Mouse (Mus musculus) spleen, adult 2 months (tissue): ENCODE data around the gene Nrsn2. TPM values are rescaled to one million over a fixed set of nuclear protein-coding genes. Genes with fewer than 3 reads are reported as not detected.
A peak's percentile ranks its signal among the peaks of the same experiment; 100 is the strongest.
"Not testable (repeated sequence)": the region's sequence is repeated elsewhere in the genome, so short reads cannot be mapped to it uniquely, and the experiment has no call there.

Experiments
- DNase-seq, 2 experiments: peaks; one replicate each; pipeline versions ENCODE4 v3.0.0 to v3.0.0-alpha.2; 2012 to 2021; ENCODE audit warnings: low spot score in 2 of 2, low read depth in 1 of 2
- H3K27ac ChIP-seq: fragments of 200-500 bp; 2 replicates; pipeline ENCODE4 v1.5.1; 2012; ENCODE audit warnings: low read length, inconsistent platforms; ENCODE audit not compliant: insufficient read depth
- H3K27me3 ChIP-seq: fragments of 200-500 bp; 2 replicates; pipeline ENCODE4 v1.6.1; 2012; ENCODE audit warnings: mild to moderate bottlenecking, moderate library complexity, low read length, inconsistent platforms; ENCODE audit not compliant: control insufficient read depth, insufficient read depth
- H3K36me3 ChIP-seq: fragments of 200-500 bp; 2 replicates; pipeline ENCODE4 v1.6.1; 2012; ENCODE audit warnings: mild to moderate bottlenecking, low read length, inconsistent platforms; ENCODE audit not compliant: control insufficient read depth, insufficient read depth
- H3K4me1 ChIP-seq: fragments of 200-500 bp; 2 replicates; pipeline ENCODE4 v1.6.1; 2011; ENCODE audit warnings: inconsistent platforms; ENCODE audit not compliant: control insufficient read depth, insufficient read depth, insufficient read length
- H3K4me3 ChIP-seq: fragments of 200-500 bp; 2 replicates; pipeline ENCODE4 v1.5.1; 2011; ENCODE audit warnings: mild to moderate bottlenecking, inconsistent platforms; ENCODE audit not compliant: insufficient read depth, insufficient read length; ENCODE audit errors: extremely low read depth
- CTCF ChIP-seq: fragments of 200-500 bp; IDR thresholded peaks from 2 replicates; pipeline ENCODE4 v1.5.1; 2011; ENCODE audit warnings: mild to moderate bottlenecking, inconsistent platforms; ENCODE audit not compliant: insufficient read depth, insufficient read length, insufficient replicate concordance; ENCODE audit errors: extremely low read depth
- POLR2A ChIP-seq: fragments of 200-500 bp; IDR thresholded peaks from 2 replicates; pipeline ENCODE4 v1.6.1; 2011; ENCODE audit warnings: low read depth, low read length, inconsistent platforms
- WGBS: fragments of 180-500 bp; shearing (Covaris S2); methylation state at CpG from one replicate; pipeline ENCODE4 v1.1.7; 2018; 5-methylcytosine and 5-hydroxymethylcytosine counted together
- polyA plus RNA-seq: library from polyadenylated mRNA; depleted of rRNA; stranded (reverse); fragments of >200 nt; gene quantifications from 2 replicates; pipeline ENCODE4 v1.2.3, GENCODE M21; 2012

The Nrsn2 gene
- polyA plus RNA-seq, 1 experiment = not detected

GRCm38 (mm10) chr2:152367917-152368316 lies 8.5 kb downstream of the Nrsn2 start:
- Histone ChIP-seq H3K36me3 (no peaks in the 10 kb centered on the region), H3K27me3 (no peaks in the 10 kb centered on the region), H3K4me1 (no peaks in the 10 kb centered on the region), H3K27ac (no peak overlapping the region), H3K4me3 (no peak overlapping the region)
- 88% methylated on average over 5 of the region's 5 CpGs for WGBS
- TF ChIP-seq CTCF = no peak
- no peak for TF ChIP-seq POLR2A
- DNase-seq = no peak

DNA sequence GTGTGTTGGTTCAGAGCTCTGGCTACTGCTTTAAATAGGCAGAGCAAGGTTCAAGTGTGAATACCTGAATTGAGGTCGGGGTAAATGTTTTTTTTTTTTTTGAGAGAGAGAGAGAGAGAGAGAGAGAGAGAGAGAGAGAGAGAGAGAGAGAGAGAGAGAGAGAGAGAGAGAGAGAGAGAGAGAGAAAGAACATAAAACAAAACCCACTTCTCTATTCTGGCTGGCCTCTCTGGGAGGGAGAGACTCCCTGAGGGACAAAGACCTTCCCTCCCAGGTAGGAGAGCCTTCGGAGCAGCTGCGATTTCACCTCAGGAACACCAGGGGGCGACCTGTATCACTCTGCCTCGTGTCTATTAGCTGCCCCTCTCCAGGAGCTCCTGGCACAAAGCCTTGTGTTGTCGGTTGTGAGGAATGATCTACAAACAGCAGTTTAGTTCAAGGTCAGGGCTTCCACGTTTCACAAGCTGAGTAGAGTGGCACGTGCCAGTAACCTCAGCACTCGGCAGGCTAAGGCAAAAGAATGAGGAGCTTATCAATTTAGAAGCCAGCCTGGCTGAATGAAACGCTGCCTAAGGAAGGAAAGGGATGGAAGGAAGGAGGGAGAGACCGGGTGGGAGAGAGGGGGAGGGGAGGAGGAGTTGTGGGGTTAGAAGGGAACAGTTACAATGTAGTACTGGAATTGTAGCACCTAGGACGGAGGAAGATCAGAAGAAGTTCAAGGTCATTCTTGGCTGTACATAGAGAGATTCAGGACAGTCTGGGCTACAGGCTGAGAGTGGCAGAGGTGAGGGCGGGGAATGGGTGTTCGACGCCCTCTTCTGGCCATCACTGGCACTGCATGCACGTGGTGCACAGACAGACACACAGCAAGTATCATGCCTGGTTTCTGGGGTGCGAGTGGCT lies 12.9 kb downstream of the Nrsn2 start:
- peak; percentile 88 for TF ChIP-seq CTCF
- no peak for TF ChIP-seq POLR2A
- no peaks in the 10 kb centered on the region for H3K27me3 ChIP-seq
- H3K4me1 ChIP-seq = no peaks in the 10 kb centered on the region; the same call in 1 of the 2 replicates
- no peak overlapping the region for H3K4me3 ChIP-seq
- no peak overlapping the region for H3K27ac ChIP-seq
- H3K36me3 ChIP-seq = no peaks in the 10 kb centered on the region
- peak in 1 of 2 experiments; percentile 59 for DNase-seq
- WGBS = 9% methylated on average over 17 of the region's 17 CpGs

DNA sequence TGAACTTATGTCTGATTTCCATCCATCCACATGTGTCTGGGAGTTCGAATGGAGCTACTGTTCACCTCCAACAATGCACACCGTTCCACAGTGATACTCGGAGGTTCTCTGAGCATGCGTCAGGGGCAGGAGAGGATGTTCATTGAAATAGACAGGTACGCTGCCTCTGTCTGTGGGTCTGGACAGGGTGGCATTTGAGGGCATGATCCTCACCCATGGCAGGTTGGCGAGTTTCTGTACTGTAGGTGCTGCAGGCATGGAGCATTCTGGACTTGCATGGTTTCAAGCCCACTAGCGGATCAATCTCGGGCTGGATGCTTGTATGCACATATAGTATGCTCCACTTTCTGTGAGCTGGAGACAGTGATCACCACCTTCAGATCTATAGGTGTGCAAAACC lies 15.2 kb downstream of the Nrsn2 start:
- 82% methylated on average over 8 of the region's 8 CpGs for WGBS

GRCm38 (mm10) chr2:152360271-152360775 lies 16.1 kb downstream of the Nrsn2 start:
- Histone ChIP-seq H3K4me1 (no peaks in the 10 kb centered on the region; the same call in 1 of the 2 replicates), H3K27me3 (no peaks in the 10 kb centered on the region), H3K27ac (peak overlapping the region; percentile 6; the same call in 1 of the 2 replicates), H3K36me3 (no peaks in the 10 kb centered on the region), H3K4me3 (no peak overlapping the region)
- TF ChIP-seq POLR2A (no peak), CTCF (no peak)
- DNase-seq = peak in 1 of 2 experiments; percentile 14
- WGBS = 5% methylated on average over 7 of the region's 7 CpGs

More for the DNA sequence above, 15.2 kb downstream of the Nrsn2 start:
- H3K4me3 ChIP-seq = no peak overlapping the region
- no peaks in the 10 kb centered on the region for H3K27me3 ChIP-seq
- H3K27ac ChIP-seq = no peak overlapping the region
- no peak for DNase-seq
- H3K36me3 ChIP-seq = no peaks in the 10 kb centered on the region
- TF ChIP-seq POLR2A (no peak), CTCF (no peak)
- no peaks in the 10 kb centered on the region; the same call in 1 of the 2 replicates for H3K4me1 ChIP-seq

DNA sequence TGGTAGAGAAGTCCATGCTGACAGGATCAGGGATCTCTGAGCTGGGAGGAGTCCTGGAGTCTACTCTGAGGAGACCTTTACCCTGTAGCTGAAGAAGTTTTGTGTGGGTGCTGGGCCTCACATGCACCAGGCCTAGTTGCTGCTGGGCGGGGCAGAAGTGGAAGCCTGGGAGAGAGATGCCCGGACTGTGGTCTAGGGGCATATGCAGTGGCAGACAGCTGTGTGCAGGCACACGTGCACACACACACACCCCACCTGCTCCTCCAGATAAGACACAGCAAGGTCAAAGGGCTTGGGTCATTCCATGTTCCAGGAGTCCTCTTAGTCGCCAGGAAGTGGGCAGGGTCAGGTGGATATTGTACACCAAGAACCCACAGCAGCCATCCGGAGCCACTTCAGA lies 16.8 kb downstream of the Nrsn2 start:
- Histone ChIP-seq H3K36me3 (no peaks in the 10 kb centered on the region), H3K4me3 (no peak overlapping the region), H3K27ac (no peak overlapping the region), H3K4me1 (no peaks in the 10 kb centered on the region; the same call in 1 of the 2 replicates), H3K27me3 (no peaks in the 10 kb centered on the region)
- TF ChIP-seq POLR2A (no peak), CTCF (no peak)
- DNase-seq = no peak
- WGBS = 32% methylated on average over 5 of the region's 5 CpGs

DNA sequence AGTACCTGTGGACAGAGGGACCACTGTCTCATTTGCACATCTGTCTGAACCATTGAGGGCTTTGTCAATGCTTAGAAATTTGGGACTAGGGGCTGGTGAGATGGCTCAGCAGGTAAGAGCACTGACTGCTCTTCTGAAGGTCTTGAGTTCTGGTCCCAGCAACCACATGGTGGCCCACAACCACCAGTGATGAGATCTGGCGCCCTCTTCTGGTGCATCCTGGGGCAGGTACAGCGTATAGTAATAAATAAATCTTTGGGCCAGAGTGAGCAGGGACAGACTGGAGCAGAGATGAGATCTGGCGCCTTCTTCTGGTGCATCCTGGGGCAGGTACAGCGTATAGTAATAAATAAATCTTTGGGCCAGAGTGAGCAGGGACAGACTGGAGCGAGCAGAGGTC lies 17.5 kb downstream of the Nrsn2 start:
- not testable (repeated sequence) for DNase-seq, H3K4me3 ChIP-seq, H3K4me1 ChIP-seq, H3K27ac ChIP-seq, H3K27me3 ChIP-seq, H3K36me3 ChIP-seq
- WGBS = 90% methylated on average over 5 of the region's 5 CpGs

DNA sequence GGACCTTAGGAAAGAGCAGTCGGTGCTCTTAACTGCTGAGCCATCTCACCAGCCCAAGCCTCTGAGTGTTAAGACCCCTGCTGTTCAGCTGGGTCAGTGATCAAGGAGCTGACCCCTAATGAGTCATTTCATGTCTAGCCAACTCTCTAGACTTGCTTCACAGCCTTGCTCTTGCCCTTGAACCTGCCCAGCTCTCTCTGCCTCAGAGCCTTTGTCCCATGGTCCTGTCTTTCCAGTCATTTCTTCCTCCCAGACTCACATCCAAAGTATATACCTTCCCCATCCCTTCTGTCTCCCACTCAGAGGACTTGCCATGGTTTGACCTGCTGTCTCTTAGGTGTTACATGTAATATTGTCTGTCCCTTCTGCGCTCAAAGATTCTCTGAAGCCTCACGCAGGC lies 19.2 kb downstream of the Nrsn2 start:
- no peak overlapping the region for H3K4me3 ChIP-seq
- WGBS = 96% methylated on average over 3 of the region's 3 CpGs
- TF ChIP-seq POLR2A = no peak
- TF ChIP-seq CTCF = no peak
- H3K36me3 ChIP-seq = no peaks in the 10 kb centered on the region
- H3K4me1 ChIP-seq = no peaks in the 10 kb centered on the region; the same call in 1 of the 2 replicates
- H3K27ac ChIP-seq = no peak overlapping the region
- H3K27me3 ChIP-seq = no peaks in the 10 kb centered on the region
- DNase-seq = no peak
